Mouse (Mus musculus) lung, embryonic 15.5 days (tissue): Measurements from ENCODE around the gene Fam219b. TPM values are rescaled to one million over a fixed set of nuclear protein-coding genes. Genes with fewer than 3 reads are reported as not detected.

Experiments used
- ATAC-seq: fragments of 200-750 bp; cut with Nextera tagmentation; 2 replicates; pipeline ENCODE4 v1.8.0; 2017; ENCODE audit warnings: moderate number of reproducible peaks, borderline replicate concordance; ENCODE audit not compliant: low FRiP score, low TSS enrichment; ENCODE audit errors: extremely low read depth
- H3K27ac ChIP-seq: fragments of 300-500 bp; sonication (generic); 2 replicates; pipeline ENCODE4 v1.5.1; 2015; ENCODE audit warnings: moderate library complexity, mild to moderate bottlenecking, inconsistent platforms
- H3K27me3 ChIP-seq: fragments of 300-500 bp; sonication (generic); 2 replicates; pipeline ENCODE4 v1.6.1; 2015; ENCODE audit warnings: inconsistent platforms
- H3K36me3 ChIP-seq: fragments of 300-500 bp; sonication (generic); 2 replicates; pipeline ENCODE4 v1.6.1; 2015; ENCODE audit warnings: inconsistent platforms
- H3K4me1 ChIP-seq: fragments of 300-500 bp; sonication (generic); 2 replicates; pipeline ENCODE4 v1.6.1; 2015; ENCODE audit warnings: inconsistent platforms
- H3K4me2 ChIP-seq: fragments of 300-500 bp; sonication (generic); 2 replicates; pipeline ENCODE4 v1.6.1; 2015; ENCODE audit warnings: inconsistent platforms, mild to moderate bottlenecking, moderate library complexity
- H3K4me3 ChIP-seq: fragments of 300-500 bp; sonication (generic); 2 replicates; pipeline ENCODE4 v1.5.1; 2015; ENCODE audit warnings: mild to moderate bottlenecking, inconsistent platforms
- H3K9ac ChIP-seq: fragments of 300-500 bp; sonication (generic); 2 replicates; pipeline ENCODE4 v1.6.1; 2015; ENCODE audit warnings: inconsistent platforms
- H3K9me3 ChIP-seq: fragments of 300-500 bp; sonication (generic); 2 replicates; pipeline ENCODE4 v1.6.1; 2016; ENCODE audit warnings: inconsistent platforms
- WGBS: fragments of 180-500 bp; shearing (Covaris S2); methylation state at CpG from one replicate; pipeline ENCODE4 v1.1.7; 2015; 5-methylcytosine and 5-hydroxymethylcytosine counted together
- polyA plus RNA-seq: library from polyadenylated mRNA; unstranded; fragments of >200 nt; fragmentation: Nextera tagmentation; extraction: Ambion mirVana; gene quantifications from 2 replicates; pipeline ENCODE4 v1.2.1, GENCODE M21; 2015

Gene Fam219b
- polyA plus RNA-seq, 1 experiment from 2014 or later, result 23.1 TPM

DNA sequence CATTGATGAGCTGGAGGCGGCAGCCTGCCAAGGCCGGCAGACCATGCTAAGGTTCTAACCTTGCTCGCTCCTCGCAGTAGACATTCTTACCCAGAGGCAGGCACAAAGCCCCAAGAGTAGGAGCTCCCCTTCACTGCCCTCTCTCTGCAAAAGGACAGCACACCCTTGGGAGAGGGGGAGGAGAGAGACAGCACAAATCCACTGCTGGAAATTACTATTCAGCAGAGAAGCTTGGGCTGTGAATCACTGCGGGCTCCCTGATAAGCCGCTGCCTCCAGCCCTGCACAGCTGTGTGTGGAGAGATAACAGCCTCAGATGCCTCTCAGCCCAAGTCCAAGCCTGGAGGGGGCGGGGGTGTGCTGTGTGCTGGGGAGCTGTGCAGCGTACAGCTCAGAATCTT, 31.6 kb upstream of the Fam219b start:
- WGBS, result under 1% methylated on average over 8 of the region's 8 CpGs
- 0 out of 2 replicates have a peak overlapping the region, but pooled peaks have one; percentile 20 for H3K4me2 ChIP-seq
- no peak overlapping the region for H3K27ac ChIP-seq
- peak; percentile 69 for ATAC-seq
- no peak overlapping the region for H3K4me3 ChIP-seq
- H3K36me3 ChIP-seq, result no peaks in the 10 kb centered on the region
- H3K4me1 ChIP-seq, result peaks cover 34% of the 10 kb centered on the region
- no peaks in the 10 kb centered on the region for H3K9me3 ChIP-seq
- no peak overlapping the region for H3K9ac ChIP-seq
- H3K27me3 ChIP-seq, result peaks cover 60% of the 10 kb centered on the region

GRCm38 (mm10) chr9:57510577-57510976, 26.8 kb upstream of the Fam219b start:
- WGBS, result 71% methylated on average over 2 of the region's 2 CpGs
- Histone ChIP-seq H3K4me1 (0 out of 2 replicates have a peak, but pooled peaks cover 8% of the 10 kb centered on the region), H3K36me3 (no peaks in the 10 kb centered on the region), H3K4me2 (no peak overlapping the region), H3K27me3 (peaks cover 12% of the 10 kb centered on the region), H3K27ac (no peak overlapping the region), H3K9ac (no peak overlapping the region), H3K9me3 (no peaks in the 10 kb centered on the region), H3K4me3 (no peak overlapping the region)
- ATAC-seq, result no peak

DNA sequence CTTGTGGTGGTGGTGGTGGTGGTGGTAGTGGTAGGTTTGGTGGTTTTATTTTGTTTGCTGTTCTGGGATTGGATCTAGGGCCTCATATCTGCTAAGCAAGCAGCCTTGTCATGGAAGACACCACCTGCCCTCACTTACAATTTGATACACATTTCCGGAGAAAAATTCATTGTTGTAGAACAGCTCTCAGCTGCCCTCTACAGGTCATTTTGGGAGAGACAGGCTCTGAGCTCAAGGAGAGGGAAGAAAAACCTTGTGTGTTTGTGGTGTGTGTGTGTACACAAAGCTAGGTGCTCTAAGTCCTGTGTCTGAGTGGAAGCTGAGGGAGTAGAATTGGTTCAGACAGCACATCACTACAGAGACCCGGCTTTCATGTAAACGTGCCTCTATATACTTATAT, 20.2 kb upstream of the Fam219b start:
- Histone ChIP-seq H3K36me3 (no peaks in the 10 kb centered on the region), H3K27me3 (no peaks in the 10 kb centered on the region), H3K4me1 (peaks cover 5% of the 10 kb centered on the region), H3K4me2 (no peak overlapping the region), H3K4me3 (no peak overlapping the region), H3K27ac (no peak overlapping the region), H3K9ac (no peak overlapping the region), H3K9me3 (no peaks in the 10 kb centered on the region)
- WGBS, result 8% methylated on average over 3 of the region's 3 CpGs
- no peak for ATAC-seq

DNA sequence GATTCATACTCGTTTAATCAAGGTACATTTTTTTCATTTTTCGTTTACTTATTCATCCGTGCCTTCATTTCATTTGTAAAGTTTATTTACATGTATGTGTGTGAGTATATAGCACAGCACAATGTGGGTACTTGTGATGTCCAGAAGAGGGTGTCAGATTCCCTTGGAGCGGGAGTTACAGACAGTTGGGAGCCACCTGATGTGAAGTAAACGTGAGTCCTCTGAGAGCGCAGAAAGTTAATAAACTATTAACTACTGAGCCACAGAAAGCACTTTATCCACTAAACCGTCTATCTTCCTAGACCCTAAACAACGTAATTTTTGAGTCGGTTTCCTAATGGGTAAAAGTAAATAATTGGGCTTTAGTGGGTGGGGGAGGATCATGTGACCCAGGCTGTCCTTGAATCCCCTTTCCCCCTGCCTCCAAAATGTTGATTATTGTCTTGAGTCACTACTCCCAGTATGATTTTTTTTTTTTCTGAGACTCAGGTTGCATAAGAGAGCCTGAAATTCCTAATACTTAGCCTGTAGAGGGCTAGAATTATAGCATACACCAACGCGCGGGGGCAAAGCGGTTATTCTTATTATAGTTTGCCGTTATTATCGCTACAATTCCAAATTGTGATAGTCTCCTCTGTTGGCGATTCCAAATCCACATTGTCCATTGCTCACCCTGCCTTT, 16.8 kb upstream of the Fam219b start:
- H3K4me2 ChIP-seq, result peak overlapping the region; percentile 68
- ATAC-seq, result peak; percentile 41; the same call in 1 of the 2 replicates
- no peaks in the 10 kb centered on the region for H3K36me3 ChIP-seq
- peak overlapping the region; percentile 61; the same call in 1 of the 2 replicates for H3K27ac ChIP-seq
- 22% methylated on average over 16 of the region's 16 CpGs for WGBS
- no peaks in the 10 kb centered on the region for H3K27me3 ChIP-seq
- H3K9me3 ChIP-seq, result no peaks in the 10 kb centered on the region
- H3K4me3 ChIP-seq, result peak overlapping the region; percentile 99
- peak overlapping the region; percentile 99 for H3K9ac ChIP-seq
- peaks cover 17% of the 10 kb centered on the region for H3K4me1 ChIP-seq

GRCm38 (mm10) chr9:57521056-57521911, 16.0 kb upstream of the Fam219b start, which contains the start of gene Cox5a:
TSS of gene Cox5a (plus strand) at chr9:57521274.
- H3K9me3 ChIP-seq, result no peaks in the 10 kb centered on the region
- peaks cover 17% of the 10 kb centered on the region for H3K4me1 ChIP-seq
- H3K27me3 ChIP-seq, result no peaks in the 10 kb centered on the region
- H3K4me2 ChIP-seq, result peak within 1 kb of the TSS; percentile 72
- peak within 1 kb of the TSS; percentile 93 for H3K27ac ChIP-seq
- H3K9ac ChIP-seq, result peak within 1 kb of the TSS; percentile 99
- H3K36me3 ChIP-seq, result no peaks in the 10 kb centered on the region
- peak; percentile 98 for ATAC-seq
- peak within 1 kb of the TSS; percentile 99 for H3K4me3 ChIP-seq
- WGBS, result under 1% methylated on average over 95 of the region's 95 CpGs

GRCm38 (mm10) chr9:57522114-57522860, 15.0 kb upstream of the Fam219b start:
- no peak for ATAC-seq

DNA sequence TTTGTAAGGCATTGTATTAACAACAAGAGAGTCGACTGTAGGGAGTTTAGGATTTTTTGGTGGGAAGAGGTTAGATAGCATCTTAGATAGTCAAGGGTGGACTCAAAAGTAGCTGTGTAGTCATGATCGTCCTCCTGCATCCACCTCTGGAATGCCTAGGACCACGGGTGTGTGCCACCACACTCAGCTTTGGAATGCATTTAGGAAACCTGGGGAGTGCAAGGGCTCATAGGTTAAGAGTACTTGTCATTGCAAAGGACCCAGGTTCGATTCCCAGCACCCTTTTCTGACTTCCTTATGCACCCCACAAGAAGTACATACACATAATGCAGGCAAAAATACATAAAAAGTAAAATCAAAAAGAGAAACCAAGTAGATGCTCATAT, 14.5 kb upstream of the Fam219b start:
- no peaks in the 10 kb centered on the region for H3K9me3 ChIP-seq
- H3K27me3 ChIP-seq, result no peaks in the 10 kb centered on the region
- peaks cover 17% of the 10 kb centered on the region for H3K4me1 ChIP-seq
- no peaks in the 10 kb centered on the region for H3K36me3 ChIP-seq
- WGBS, result 53% methylated on average over 4 of the region's 4 CpGs
- H3K27ac ChIP-seq, result no peak overlapping the region
- no peak for ATAC-seq
- peak overlapping the region; percentile 72; the same call in 1 of the 2 replicates for H3K4me2 ChIP-seq
- H3K9ac ChIP-seq, result peak overlapping the region; percentile 3; the same call in 1 of the 2 replicates
- H3K4me3 ChIP-seq, result 0 out of 2 replicates have a peak overlapping the region, but pooled peaks have one; percentile 99

More at GRCm38 (mm10) chr9:57522114-57522860, 15.0 kb upstream of the Fam219b start:
- Histone ChIP-seq H3K4me3 (peak overlapping the region; percentile 99), H3K4me1 (peaks cover 17% of the 10 kb centered on the region), H3K9me3 (no peaks in the 10 kb centered on the region), H3K27ac (0 out of 2 replicates have a peak overlapping the region, but pooled peaks have one; percentile 93), H3K4me2 (peak overlapping the region; percentile 72), H3K36me3 (no peaks in the 10 kb centered on the region), H3K27me3 (no peaks in the 10 kb centered on the region), H3K9ac (peak overlapping the region; percentile 99)
- 30% methylated on average over 7 of the region's 7 CpGs for WGBS

- no peak overlapping the region for H3K4me2 ChIP-seq
- no peak overlapping the region for H3K9ac ChIP-seq
- no peak overlapping the region for H3K27ac ChIP-seq
- H3K36me3 ChIP-seq, result no peaks in the 10 kb centered on the region
- H3K27me3 ChIP-seq, result no peaks in the 10 kb centered on the region
- H3K4me1 ChIP-seq, result peaks cover 17% of the 10 kb centered on the region
- H3K9me3 ChIP-seq, result no peaks in the 10 kb centered on the region
- no peak overlapping the region for H3K4me3 ChIP-seq
- no peak for ATAC-seq
- WGBS, result 88% methylated on average over 1 of the region's 1 CpGs
These were observed 13.6 kb upstream of the Fam219b start for GRCm38 (mm10) chr9:57523754-57524153.

GRCm38 (mm10) chr9:57524439-57524838, 12.9 kb upstream of the Fam219b start:
- Histone ChIP-seq H3K9me3 (no peaks in the 10 kb centered on the region), H3K4me1 (peaks cover 17% of the 10 kb centered on the region), H3K4me3 (no peak overlapping the region), H3K36me3 (no peaks in the 10 kb centered on the region), H3K27me3 (no peaks in the 10 kb centered on the region), H3K9ac (no peak overlapping the region), H3K4me2 (no peak overlapping the region), H3K27ac (no peak overlapping the region)
- no peak for ATAC-seq

- Histone ChIP-seq H3K4me2 (no peak overlapping the region), H3K4me3 (no peak overlapping the region), H3K9ac (no peak overlapping the region), H3K4me1 (peaks cover 17% of the 10 kb centered on the region), H3K27ac (no peak overlapping the region), H3K27me3 (no peaks in the 10 kb centered on the region), H3K9me3 (no peaks in the 10 kb centered on the region), H3K36me3 (0 out of 2 replicates have a peak, but pooled peaks cover 3% of the 10 kb centered on the region)
- WGBS, result 52% methylated on average over 2 of the region's 2 CpGs
- ATAC-seq, result no peak
These were observed 11.8 kb upstream of the Fam219b start for GRCm38 (mm10) chr9:57525516-57525915.

DNA sequence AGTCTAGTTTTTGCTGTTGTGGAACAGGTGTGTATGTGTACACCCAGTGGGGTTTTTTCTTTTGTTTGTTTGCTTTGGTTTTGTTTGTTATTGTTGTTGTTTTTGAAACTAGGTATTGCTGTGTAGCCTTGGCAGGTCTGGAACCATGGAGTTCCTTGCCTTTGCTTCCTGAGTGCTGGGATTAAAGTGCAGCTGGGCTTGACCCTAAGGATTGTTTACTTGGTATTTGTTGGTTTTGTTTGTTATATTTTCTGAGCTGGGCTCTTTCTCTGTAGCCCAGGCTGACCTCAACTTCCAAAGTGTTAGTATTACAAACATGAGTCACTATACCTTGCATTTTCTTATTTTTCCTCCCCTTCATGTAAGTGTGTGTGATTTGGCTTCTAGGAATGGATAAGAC, 10.9 kb upstream of the Fam219b start:
- peaks cover 17% of the 10 kb centered on the region for H3K4me1 ChIP-seq
- H3K4me3 ChIP-seq, result no peak overlapping the region
- no peak overlapping the region for H3K27ac ChIP-seq
- no peak overlapping the region for H3K4me2 ChIP-seq
- no peak overlapping the region for H3K9ac ChIP-seq
- H3K27me3 ChIP-seq, result no peaks in the 10 kb centered on the region
- H3K36me3 ChIP-seq, result peaks cover 10% of the 10 kb centered on the region
- no peaks in the 10 kb centered on the region for H3K9me3 ChIP-seq
- ATAC-seq, result no peak
